Mouse (Mus musculus): ENCODE measurements around the gene Cd72.
A peak's percentile ranks its signal among the peaks of the same experiment; 100 is the strongest.

The Cd72 gene

DNA sequence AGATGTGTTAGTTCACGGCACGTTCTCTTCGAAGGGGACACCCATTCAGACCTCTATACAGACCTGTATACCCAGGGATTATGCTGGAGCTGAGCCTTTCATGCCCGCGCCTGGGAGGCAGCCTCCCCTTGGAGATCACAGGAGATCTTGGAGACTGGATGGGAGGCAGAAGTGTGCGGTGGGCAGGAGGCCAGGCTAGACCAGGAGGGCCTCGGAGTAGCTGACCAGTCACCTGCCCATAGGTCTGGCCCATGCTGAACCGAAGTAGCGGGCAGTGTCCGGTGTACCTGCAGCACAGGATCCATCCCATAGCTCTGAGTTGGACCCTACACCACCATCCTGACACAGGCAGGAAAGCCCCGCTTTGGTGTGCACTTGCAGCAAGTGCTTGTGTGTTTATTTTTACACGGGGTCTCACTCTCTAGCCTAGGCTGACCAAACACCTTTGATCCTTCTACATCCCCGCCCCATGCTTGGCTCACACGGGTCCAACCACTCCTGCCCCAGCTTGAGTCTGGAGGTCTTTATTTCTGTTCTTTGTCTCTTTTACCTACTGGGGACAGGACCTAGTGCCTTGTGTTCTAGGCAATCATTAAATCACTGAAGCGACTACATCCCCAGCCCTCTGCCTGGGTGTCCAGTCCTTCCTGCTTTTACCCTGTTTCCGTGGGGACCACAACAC lies 26.1 kb downstream of the Cd72 start:
- DNase-seq (ENCODE audit: low read depth, low spot score) = no peak

DNA sequence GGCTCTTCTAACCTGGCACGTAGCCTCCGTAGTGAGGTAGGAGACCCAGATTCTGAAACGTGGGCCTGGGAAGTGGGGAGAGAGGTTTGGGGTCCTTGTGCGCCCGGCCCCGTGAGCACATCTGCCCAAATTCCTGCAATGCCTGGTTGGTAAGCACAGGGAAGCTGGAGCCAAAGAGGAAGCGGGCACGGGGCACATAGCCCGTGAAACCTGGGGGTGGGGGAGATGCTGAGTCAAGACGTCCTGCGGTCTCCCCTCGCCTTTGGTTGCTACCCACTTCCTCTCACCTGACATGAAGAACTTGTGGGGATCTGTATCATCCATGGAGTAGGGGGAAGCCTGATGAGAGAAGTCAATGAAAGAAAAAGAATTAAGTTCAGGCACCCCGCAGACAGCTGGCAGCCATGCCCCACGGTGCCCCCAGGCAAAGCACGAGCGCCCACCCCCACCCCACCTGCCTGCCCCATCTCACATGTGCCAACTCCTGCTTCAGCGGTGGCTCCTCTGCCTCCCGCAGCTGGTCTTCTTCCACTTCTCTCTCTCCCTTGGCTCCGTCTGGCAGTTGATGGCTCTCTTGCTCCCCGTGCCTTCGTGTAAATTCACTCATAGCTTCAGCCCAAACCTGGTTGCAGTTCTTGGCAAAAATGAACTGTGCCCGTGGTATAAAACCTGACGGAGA lies 26.8 kb downstream of the Cd72 start:
- no peak for DNase-seq (ENCODE audit: low read depth, low spot score)

DNA sequence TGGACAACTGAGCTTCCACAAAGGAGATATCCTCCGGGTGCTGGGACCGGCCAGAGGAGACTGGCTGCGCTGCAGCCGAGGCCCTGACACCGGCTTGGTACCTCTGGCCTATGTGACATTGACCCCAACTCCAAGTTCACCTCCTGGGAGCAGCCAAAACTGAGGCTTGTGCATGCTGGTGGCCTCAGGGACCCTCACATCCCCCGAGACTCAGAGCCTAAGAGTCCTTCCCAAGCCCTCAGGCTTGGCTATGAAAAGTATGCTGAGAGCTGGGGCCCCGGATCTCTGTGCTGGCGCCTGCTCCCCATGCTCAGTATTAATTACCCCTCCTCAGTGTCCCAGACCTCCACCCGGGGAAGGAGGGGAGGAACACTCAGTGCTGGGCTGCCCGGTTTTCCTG lies 27.9 kb downstream of the Cd72 start:
- no peak for DNase-seq (ENCODE audit: low read depth, low spot score)

DNA sequence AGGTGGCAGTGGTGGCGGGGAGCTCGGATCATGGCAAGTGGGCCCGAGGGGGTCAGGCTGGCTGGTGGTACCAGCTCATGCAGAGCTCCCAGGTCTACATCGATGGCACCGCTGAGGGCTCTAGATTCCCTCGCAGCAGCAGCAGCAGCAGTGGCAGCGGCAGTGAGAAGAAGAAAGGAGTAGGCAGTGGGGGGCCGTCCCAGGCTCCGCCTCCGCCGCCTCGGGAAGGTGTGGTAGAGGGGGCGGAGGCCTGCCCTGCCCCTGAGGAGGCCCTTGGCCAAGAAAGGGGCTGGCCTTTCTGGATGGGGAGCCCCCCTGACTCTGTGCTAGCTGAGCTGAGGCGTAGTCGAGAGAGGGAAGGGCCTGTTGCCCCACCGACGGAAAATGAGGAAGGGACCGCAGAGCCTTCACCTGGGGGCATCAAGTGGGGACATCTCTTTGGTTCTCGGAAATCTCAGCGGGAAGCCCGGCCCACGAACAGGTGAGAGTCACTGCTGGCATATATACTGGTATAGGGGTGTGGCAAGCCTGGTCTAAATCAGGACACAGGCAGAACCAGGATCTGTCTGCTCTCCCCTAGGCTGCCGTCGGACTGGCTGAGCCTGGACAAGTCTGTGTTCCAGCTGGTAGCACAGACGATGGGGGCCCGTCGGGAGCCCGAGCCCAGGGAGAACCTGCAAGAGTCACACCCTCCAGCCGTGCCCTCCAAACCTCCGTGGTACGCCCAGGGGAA lies 28.6 kb downstream of the Cd72 start:
- no peak for DNase-seq (ENCODE audit: low read depth, low spot score)

DNA sequence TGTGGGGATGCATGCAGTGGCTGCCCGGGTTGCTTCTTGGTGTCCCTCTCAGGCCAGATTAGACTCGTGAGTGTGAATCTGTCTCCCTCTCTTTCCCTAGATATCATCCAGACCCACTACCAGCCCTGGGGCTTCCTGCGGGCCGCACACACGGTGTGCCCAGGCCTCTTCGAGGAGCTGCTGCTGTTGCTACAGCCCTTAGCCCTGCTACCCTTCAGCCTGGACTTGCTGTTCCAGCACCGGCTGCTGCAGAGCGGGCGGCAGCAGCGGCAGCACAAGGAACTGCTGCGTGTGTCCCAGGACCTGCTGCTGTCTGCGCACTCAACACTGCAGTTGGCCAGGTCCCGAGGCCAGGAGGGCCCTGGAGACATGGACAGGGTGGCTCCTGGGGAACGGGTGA lies 29.2 kb downstream of the Cd72 start:
- no peak for DNase-seq (ENCODE audit: low read depth, low spot score)

DNA sequence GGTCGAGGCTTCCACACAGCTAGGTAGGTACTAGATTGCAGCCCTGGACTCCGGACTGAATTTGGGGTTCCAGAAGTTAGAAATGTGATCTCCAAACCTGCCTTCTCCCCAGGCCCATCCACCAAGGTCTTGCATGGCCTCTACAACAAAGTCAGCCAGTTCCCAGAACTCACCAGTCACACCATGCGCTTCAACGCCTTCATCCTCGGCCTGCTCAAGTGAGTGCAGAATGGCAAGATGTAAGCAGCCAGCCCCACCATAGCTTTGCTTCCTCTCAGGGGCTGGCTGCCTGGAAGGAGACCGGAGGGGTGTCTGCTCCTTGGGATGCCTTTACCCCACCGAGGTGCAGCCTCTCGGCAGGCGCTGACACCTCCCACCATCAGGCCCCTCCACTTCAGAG lies 30.4 kb downstream of the Cd72 start:
- no peak for DNase-seq (ENCODE audit: low read depth, low spot score)

DNA sequence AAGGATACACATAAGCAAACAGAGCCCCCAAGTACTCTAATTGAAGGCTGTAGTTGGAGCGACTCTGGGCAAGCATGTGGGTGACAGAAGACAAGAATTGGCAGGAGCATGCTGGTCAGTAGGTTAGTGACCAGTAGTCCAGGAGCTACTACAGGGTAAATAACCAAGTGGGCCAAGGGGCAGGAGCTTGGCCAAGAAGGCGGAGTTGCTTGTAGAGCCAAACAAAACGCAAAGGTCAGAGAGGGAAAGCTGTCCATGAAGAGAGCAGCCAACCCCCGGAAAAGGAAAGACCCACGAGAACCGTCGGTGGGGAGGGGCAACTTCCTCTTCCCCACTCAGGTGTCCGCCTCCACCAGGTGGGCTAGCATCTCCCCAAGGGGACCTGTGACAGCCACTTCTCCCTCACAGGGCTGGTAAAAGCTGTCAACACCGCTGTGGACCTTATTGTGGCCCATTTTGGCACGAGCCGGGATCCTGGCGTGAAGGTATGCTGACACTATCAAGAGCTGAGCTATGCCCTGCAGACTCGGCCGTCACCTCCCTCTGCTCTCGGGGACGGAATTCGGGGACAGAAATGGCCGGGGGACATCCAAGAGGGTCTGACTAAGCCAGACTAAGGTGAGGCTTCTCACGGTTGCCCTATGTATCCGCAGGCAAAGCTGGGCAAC lies 31.0 kb downstream of the Cd72 start:
- DNase-seq (ENCODE audit: low read depth, low spot score) = no peak

DNA sequence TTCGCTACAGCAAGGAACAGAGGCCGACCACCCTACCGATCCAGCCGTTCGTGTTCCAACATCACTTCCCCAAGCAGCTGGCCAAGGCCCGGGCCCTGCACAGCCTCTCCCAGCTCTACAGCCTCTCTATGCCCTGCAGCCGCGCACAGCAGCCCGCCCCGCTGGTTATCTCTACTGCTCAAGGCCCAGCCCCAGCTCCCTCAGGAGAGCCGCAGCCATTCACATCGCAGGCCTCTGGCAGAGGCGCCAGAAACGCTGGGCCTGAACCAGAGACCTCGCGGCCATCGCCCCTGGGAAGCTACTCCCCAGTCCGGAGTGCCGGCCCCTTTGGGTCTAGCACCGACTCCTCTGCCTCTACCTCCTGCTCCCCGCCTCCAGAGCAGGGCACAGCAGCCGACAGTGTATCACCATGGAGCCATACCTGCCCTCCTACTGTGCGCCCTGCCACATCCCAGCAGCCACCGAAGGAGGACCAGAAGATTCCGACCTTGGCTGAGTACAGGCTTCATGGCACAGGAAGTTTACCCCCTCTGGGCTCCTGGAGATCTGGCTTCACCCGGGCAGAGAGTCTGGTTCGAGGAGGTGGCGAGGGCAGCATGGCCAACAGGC lies 32.7 kb downstream of the Cd72 start:
- DNase-seq (ENCODE audit: low read depth, low spot score) = no peak

DNA sequence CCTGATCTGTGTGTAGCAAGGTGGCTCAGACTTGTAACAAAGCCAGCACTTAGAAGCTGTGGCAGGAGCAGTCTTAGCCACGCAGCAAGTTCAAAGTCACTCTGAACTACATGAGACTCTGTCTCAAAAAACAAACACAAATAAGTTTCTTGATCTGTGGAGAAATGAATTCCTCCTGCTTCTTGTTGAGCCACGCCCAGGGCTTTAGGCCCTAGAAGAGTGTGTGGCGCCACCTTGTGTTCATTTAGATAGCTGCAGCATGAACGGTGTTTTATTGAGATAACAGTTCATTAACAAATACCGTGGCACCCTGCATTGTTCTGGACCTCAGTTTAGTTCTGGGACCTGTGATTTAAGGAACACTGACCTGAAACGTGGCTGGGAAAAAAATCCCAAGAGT lies 34.1 kb downstream of the Cd72 start:
- DNase-seq (ENCODE audit: low read depth, low spot score) = peak; percentile 81

DNA sequence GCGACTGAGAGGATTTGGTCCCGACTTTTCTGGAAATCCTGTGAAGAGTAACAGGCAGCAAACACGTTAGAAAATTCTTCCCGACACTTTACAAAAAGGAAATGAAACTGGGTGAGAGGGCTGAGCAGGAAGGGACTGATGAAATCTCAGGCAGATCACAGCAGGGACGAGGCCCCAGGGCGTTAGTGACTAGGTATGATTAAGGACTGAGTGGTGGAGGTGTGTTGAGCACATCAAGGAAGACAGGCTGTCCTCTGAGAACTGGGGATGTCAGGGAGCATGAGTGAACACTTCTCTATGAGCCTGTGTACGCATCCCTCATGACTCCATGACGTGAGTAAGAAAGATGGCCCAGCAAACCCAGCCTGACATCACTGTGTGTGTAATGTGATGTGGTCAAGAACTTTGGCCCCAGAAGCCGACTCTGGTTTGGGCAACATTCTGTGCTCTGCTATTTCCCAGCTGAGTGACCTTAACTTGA lies 34.6 kb downstream of the Cd72 start:
- peak; percentile 15 for DNase-seq (ENCODE audit: low read depth, low spot score)

DNA sequence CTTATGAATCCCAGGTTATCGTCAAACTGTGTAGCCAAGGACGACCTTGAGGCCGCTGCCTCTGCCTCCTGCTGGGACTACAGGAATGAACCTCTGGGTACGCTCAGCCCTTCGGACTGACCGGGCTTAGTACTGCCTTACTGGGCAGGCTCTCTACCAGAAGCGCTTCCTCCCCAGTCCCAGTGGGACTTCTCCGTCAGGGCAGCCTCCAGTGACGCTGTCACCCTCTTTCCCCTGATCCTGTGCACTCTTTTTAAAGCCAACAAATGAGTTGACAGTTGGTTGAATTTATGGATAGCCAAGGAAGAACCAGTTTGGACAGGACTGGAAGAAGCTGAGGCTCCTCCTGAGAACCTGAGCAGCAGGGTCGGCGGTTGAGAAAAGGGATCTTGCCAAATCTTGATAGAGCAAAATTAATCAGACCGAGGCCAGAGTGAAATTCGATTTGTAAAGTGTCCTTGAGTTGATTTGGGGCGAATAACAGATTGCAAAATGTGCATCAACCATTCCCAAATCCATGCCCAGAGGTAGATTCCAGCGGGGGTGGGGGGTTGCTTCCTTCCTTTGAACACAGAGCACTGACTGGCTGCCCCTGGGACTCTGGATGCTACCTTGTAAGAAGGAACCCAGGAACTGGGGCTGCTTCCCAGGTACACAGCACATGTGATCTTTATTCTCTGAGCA lies 35.3 kb downstream of the Cd72 start:
- DNase-seq (ENCODE audit: low read depth, low spot score) = no peak

DNA sequence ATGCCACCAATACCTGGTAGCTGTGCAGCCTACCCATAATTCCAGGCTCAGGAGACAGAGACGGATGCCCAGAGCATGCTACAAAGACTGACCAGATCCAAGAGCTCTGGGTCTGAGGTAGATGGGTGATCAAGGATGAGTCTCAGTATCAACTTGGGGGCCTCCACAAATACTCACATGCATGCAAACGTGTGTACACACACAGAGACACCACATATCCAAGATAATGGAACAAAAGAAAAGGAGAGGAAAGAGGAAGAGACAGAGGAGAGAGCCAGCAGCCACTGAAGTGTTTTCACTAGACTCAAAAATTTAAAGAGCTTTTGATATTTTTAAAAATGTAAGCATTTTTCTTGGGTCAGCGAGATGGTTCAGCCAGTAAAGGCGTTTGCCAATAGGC lies 36.0 kb downstream of the Cd72 start:
- DNase-seq (ENCODE audit: low read depth, low spot score) = no peak

DNA sequence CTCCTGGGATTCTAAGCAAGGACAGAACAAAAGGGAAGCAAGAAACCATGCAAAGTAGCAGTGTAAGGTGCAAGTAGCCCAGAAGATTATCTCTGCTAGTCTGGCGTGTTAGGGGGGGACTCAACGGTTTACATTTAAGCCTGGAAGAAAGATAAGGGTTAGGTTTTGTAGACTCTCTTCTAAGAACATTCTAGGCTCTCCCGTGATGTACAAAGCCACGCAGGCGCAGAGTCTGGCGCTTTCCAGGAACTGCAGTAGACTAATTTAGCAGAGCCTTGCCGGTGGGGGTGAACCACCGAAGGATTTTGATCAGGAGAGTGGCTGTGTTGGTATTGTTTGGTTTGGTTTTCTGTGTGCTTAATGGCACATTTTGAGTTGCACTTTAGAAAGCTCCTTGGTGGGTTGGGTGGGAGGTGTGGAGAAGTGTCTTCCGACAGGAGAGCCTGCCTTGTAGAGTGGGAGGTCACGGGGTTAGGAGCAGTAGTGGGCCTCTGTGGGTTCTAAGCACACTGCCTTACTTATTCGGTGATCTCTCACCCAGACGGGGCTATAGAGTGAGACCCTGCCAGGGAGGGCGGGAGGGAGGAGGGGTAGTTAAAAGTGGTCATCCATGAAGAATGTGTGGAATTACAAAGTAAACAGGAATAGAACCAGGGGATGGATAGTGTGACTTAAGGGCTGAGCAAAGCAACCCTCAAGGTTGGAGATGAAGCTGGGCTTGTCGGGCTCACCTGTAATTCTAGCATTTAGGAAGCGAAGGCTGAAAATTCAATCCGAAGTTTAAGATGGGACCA lies 37.0 kb downstream of the Cd72 start:
- DNase-seq (ENCODE audit: low read depth, low spot score) = no peak

DNA sequence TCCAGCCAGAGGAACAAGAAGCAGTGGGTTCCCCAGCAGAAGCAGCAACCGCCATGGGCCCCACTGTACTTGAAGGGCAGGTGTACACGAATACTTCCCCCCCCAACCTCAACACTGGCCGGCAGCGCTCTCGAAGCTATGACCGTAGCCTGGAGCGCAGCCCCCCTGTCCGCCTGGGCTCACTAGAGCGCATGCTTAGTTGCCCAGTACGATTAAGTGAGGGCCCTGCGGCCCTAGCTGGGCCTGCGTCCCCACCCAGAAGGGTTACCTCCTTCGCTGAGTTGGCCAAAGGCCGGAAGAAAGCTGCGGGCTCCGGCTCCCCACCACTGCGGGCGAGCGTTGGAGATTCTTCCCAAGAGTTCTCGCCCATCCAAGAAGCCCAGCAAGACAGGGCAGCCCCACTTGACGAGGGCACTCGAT lies 38.3 kb downstream of the Cd72 start:
- DNase-seq (ENCODE audit: low read depth, low spot score) = no peak

DNA sequence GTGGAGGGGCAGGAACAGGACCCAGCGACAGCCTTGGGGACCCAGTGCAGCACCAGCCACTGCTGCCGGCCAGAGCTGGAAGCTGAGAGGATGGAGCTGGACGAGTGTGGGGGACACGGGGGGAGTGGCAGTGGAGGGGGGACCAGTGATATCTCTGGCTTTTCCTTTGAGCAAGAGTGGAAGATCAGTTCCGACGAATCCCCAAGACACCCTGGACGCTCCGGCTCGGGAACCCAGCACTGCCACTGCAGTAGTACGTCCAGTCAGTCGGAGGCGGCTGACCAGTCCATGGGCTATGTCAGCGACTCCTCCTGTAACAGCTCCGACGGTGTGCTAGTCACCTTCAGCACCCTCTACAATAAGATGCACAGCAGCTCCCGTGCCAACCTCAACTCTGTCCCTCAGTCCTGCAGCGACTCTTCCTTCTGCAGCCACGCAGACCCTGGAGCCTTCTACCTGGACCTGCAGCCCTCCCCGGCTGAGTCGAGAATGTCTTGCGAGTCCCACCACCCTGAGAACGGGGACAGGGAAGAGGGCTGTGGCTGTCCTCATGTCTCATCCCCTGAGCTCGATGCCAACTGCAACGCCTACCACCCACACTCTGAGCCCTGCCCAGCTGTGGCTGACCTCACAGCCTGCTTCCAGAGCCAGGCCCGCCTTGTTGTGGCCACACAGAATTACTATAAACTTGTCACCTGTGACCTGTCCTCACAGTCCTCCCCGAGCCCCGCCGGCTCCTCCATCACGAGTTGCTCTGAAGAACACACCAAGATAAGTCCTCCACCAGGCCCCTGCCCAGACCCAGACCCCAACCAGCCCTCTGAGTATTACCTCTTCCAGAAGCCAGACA lies 39.0 kb downstream of the Cd72 start:
- no peak for DNase-seq (ENCODE audit: low read depth, low spot score)

DNA sequence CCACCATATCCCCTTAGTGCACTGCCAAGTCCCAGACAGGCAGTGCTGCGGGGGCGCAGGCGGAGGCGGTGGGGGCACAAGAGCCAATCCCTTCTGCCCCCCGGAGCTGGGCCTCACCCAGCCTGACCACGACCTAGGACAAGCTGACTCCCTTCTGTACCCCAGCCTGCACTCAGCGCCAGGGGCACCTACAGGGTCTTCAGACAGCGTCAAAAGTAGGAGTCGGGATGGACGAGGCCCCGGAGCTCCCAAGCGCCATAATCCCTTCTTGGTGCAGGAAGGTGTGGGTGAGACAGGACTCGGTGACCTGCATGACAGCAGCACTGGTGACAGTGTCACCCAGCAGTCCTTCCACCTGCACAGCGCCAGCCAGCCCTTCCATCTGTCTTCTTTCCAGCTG lies 39.7 kb downstream of the Cd72 start:
- DNase-seq (ENCODE audit: low read depth, low spot score) = no peak

DNA sequence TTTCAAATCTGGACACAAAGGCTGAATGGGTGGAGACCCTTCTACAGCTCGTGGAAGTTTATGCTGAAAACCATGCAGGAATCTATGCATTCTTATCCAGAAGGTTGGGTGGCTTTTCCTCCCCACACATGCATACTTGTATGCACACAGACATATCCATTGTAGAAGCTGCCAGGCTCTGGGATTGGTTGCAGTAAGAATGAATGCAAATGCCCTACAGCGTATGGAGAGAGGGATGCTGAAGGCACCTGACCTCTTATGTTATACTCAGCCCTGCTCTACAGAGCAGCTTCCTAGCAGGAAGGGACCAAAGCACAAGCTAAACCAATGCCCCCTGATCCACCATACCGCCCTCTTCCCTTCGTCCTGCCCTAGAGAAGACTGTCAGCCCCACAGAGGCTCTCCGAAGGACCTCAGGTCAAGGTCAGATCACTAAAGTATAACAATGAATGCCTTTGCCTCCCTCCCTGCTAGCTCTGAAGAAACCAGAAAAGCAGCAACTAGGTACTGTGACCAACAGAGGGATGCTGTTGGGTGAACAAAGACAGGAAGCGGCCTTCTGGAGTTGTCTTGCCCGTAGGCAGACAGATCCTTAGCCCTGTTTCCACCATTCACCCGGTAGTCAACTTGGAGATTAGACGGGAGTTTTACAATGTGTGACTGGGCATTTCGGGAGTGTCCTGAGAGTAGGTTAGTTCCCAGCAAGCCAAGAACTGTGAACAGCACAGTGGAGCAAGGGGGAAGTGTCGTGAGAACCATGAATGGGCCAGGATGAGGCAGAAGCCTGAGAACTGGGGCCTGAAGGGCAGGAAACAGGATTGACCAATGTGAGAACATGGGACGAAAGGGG lies 47.1 kb downstream of the Cd72 start:
- DNase-seq (ENCODE audit: low read depth, low spot score) = no peak

DNA sequence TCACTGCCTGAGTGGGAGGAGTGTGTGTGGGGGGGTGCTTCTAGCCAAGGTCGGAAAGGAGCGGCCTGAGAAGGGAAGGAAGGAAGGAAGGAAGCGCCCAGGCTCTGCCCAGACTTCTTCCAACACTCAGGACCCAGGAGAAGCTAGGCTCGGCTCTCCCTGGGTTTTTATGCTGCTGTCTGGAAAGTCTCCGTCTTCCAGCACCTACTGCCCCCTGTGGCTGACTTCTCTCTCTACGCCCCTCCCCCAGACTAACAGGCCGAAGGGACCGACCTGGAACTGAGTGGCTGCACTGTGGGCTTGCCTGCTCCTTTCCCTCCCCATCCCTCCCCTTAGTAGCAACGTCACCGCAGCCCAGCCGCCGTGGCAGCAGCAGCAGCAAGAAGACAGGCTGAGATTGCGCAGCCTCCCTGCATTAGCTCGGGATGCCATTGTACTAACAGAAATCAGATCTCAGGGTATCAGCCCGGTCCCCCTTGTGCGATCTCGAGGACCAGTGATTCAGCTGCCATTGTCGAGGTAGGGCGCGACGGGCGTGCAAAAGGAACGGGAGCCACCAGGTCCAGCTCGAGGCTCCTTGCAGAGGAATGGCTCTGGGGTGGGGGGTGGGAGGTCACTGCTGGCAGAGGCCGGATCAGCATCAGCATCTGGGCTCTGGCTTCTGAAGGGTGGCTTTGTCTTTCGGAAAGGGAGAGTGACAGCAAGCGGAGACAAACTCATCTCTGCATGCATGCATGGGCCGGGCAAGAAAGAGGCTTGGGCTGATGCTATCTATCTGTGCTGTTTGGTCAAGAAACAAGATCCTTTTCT lies 48.1 kb downstream of the Cd72 start:
- no peak for DNase-seq (ENCODE audit: low read depth, low spot score)

All from A20 (cell line).